Mouse (Mus musculus) heart, embryonic 11.5 days (tissue): ENCODE measurements around the gene Gm14085. TPM values are rescaled to one million over a fixed set of nuclear protein-coding genes. Genes with fewer than 3 reads are reported as not detected.
"Not testable (repeated sequence)": the region's sequence is repeated elsewhere in the genome, so short reads cannot be mapped to it uniquely, and the experiment has no call there.

Experiments
- ATAC-seq: fragments of 200-750 bp; cut with Nextera tagmentation; replicated peaks from 2 replicates; pipeline ENCODE4 v1.8.0; 2017; ENCODE audit warnings: moderate library complexity; ENCODE audit not compliant: insufficient number of reproducible peaks, low FRiP score, low TSS enrichment
- H3K27ac ChIP-seq: fragments of 300-500 bp; sonication (generic); 2 replicates; pipeline ENCODE4 v1.5.1; 2014; ENCODE audit warnings: mild to moderate bottlenecking, low read depth, low read length
- H3K27me3 ChIP-seq: fragments of 300-500 bp; sonication (generic); 2 replicates; pipeline ENCODE4 v1.6.1; 2014; ENCODE audit warnings: mild to moderate bottlenecking, low read length, mixed read lengths; ENCODE audit not compliant: control insufficient read depth, insufficient read depth
- H3K36me3 ChIP-seq: fragments of 300-500 bp; sonication (generic); 2 replicates; pipeline ENCODE4 v1.6.1; 2014; ENCODE audit warnings: mild to moderate bottlenecking, low read length, moderate library complexity, mixed read lengths; ENCODE audit not compliant: control insufficient read depth, insufficient read depth
- H3K4me1 ChIP-seq: fragments of 300-500 bp; sonication (generic); 2 replicates; pipeline ENCODE4 v1.6.1; 2014; ENCODE audit warnings: low read length; ENCODE audit not compliant: control insufficient read depth, insufficient read depth
- H3K4me2 ChIP-seq: fragments of 300-500 bp; sonication (generic); 2 replicates; pipeline ENCODE4 v1.6.1; 2014; ENCODE audit warnings: mild to moderate bottlenecking, moderate library complexity
- H3K4me3 ChIP-seq: fragments of 300-500 bp; sonication (generic); 2 replicates; pipeline ENCODE4 v1.5.1; 2014; ENCODE audit warnings: low read depth, low read length
- H3K9ac ChIP-seq: fragments of 300-500 bp; sonication (generic); 2 replicates; pipeline ENCODE4 v1.6.1; 2014; ENCODE audit warnings: mild to moderate bottlenecking, low read depth, low read length, moderate library complexity
- H3K9me3 ChIP-seq: fragments of 300-500 bp; sonication (generic); replicated peaks from 2 replicates; pipeline ENCODE4 v1.6.1; 2016; ENCODE audit warnings: low read length; ENCODE audit not compliant: control insufficient read depth
- WGBS: fragments of 180-500 bp; shearing (Covaris S2); extraction: QIAGEN DNeasy Blood & Tissue Kit; methylation state at CpG from one replicate; pipeline ENCODE4 v1.1.7; 2014; ENCODE audit not compliant: insufficient replicate concordance; 5-methylcytosine and 5-hydroxymethylcytosine counted together
- polyA plus RNA-seq: library from polyadenylated mRNA; unstranded; fragments of >200 nt; fragmentation: Nextera tagmentation; extraction: Ambion mirVana; gene quantifications from 2 replicates; pipeline ENCODE4 v1.2.1, GENCODE M21; 2014

The Gm14085 gene
- polyA plus RNA-seq, 1 experiment from 2014 or later, result not detected

DNA sequence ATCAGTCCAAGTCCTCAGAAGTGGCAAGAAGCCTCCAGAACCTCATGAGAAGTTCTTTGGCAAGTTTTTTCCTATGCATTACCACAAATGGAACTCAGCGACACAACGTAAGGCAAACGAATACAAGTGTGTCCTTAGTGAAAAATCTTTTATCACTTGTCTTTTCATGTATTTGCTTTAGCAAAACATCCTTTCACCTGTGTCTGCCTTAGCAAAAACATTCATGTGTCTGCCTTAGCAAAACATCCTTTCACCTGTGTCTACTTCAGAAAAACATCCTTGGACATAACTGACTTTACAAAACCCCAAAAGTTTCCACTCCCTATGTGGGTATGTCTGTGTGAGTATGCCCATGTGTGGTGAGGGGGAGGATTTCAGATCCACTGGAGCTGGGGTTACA lies 15.5 kb upstream of the Gm14085 start:
- H3K36me3 ChIP-seq, result no peaks in the 10 kb centered on the region
- H3K9me3 ChIP-seq, result no peaks in the 10 kb centered on the region

DNA sequence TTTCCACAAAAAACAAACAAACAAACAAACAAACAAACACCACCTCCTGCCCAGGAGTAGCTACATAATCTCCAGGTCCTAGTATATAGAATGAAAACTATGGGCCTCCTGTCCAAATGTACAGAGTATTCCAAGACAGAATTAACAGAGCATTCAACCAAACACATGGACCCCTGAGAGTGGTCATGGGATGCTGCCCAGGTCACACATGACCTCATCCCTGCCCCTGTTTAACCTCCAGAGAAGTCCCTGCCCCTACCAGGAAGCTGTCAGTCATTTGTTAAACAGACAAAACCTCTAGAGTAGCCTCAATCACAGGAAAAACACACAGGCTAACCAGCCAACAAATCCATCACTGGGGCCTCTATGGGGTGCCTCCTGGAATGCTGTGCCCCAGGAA lies 8.2 kb upstream of the Gm14085 start:
- no peak for ATAC-seq
- no peak overlapping the region for H3K9ac ChIP-seq
- no peaks in the 10 kb centered on the region for H3K4me1 ChIP-seq
- no peak overlapping the region for H3K27ac ChIP-seq
- no peak overlapping the region for H3K4me3 ChIP-seq
- no peak overlapping the region for H3K4me2 ChIP-seq
- no peaks in the 10 kb centered on the region for H3K36me3 ChIP-seq
- H3K27me3 ChIP-seq, result no peaks in the 10 kb centered on the region
- no peaks in the 10 kb centered on the region for H3K9me3 ChIP-seq

More for the DNA sequence above, 15.5 kb upstream of the Gm14085 start:
- no peak for ATAC-seq
- no peak overlapping the region for H3K27ac ChIP-seq
- H3K4me1 ChIP-seq, result peaks cover 5% of the 10 kb centered on the region; the same call in 1 of the 2 replicates
- H3K4me2 ChIP-seq, result no peak overlapping the region
- 86% methylated on average over 3 of the region's 3 CpGs for WGBS
- H3K4me3 ChIP-seq, result no peak overlapping the region
- H3K27me3 ChIP-seq, result no peaks in the 10 kb centered on the region
- H3K9ac ChIP-seq, result no peak overlapping the region

DNA sequence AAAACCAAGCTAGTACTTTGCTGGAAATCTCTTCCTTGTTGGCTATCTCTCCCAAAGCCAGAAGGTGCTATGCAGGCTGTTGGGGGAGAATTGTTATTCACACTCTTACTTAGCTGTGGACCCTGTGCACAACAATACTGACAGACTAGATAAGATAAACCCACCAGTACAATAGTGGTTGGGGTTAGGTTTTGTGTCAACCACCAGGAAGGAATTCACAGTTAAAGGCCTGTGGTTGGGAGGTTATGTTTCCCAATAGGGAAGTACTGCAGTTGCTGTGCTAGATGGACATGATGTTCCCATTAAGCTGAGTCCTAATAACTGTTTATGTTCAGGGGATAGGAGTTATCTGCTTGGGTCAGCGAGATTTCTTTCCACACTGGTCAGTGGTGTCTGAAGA lies 954 bp upstream of the Gm14085 start:
- not testable (repeated sequence) for H3K4me2 ChIP-seq, H3K27ac ChIP-seq, ATAC-seq, H3K4me3 ChIP-seq, H3K27me3 ChIP-seq, H3K4me1 ChIP-seq, H3K9ac ChIP-seq, H3K36me3 ChIP-seq, H3K9me3 ChIP-seq
- WGBS, result 50% methylated on average over 1 of the region's 1 CpGs

DNA sequence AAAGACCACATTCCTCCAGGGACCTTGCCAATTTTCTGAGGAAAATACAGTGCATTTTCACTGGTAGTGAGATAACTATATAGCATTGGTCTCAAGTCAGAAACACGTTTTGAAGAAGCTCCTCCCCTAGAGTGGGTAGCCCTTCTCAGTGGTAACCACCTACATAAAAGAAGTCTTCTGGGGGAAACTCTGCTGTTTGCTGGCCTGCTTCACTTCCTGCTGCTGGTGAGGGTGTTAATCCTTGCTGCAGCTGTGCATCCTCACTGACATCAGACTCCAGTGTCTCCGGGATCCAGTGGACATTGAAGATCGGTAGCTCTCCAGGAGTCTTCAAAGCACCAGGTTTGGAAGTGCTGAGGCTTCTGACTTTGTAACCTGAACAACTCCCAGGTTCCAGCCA lies 913 bp downstream of the Gm14085 start:
- not testable (repeated sequence) for H3K36me3 ChIP-seq, H3K9me3 ChIP-seq, ATAC-seq, H3K27ac ChIP-seq, H3K4me3 ChIP-seq, H3K4me2 ChIP-seq, H3K4me1 ChIP-seq, H3K9ac ChIP-seq, H3K27me3 ChIP-seq
- 36% methylated on average over 1 of the region's 3 CpGs for WGBS

DNA sequence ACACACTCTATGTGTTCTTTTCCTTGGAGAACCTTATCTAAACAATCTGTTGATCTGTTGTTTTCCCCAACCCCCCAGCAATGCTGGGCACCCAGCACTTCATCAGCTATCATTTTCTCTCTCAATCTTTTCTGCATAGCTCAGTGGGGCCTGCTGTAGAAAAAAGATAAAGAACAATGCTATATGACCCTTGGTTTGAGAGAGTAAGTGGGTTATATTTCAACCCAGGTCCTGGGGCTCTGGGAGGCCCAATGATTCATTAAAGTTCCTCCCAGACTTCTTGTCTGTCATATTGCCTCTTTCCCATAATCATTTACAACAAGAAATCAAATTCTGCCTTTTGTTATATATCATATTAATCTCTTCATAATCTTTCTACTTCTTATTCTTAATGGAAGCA lies 1.4 kb downstream of the Gm14085 start:
- H3K9me3 ChIP-seq, H3K27me3 ChIP-seq, H3K4me1 ChIP-seq, H3K9ac ChIP-seq, H3K36me3 ChIP-seq, H3K27ac ChIP-seq, H3K4me2 ChIP-seq, H3K4me3 ChIP-seq, ATAC-seq: not testable (repeated sequence)

DNA sequence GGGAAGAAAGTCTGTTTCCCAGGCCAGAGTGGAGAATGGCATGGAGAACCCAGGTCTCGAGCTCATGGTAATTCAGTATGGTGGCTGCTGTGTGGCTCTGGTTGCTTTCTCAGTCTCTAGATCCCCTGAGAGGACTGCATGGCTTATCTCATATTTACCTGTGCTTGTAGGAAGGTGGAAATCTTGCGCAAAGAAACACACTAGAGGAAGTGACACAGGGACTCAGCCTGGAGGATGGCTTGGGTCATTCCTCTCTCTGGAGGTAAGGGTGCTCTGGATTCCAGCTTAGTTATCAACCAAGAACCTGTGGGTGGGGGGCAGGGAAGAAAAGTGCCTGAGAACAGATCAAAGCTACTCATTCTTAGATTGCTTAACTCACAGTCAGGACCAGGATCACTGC lies 1.9 kb downstream of the Gm14085 start:
- H3K9me3 ChIP-seq, result no peaks in the 10 kb centered on the region
- ATAC-seq, result no peak
- no peaks in the 10 kb centered on the region for H3K36me3 ChIP-seq
- 82% methylated on average over 2 of the region's 2 CpGs for WGBS
- H3K4me1 ChIP-seq, result no peaks in the 10 kb centered on the region
- no peak overlapping the region for H3K27ac ChIP-seq
- no peaks in the 10 kb centered on the region for H3K27me3 ChIP-seq
- H3K4me3 ChIP-seq, result no peak overlapping the region
- H3K9ac ChIP-seq, result no peak overlapping the region
- no peak overlapping the region for H3K4me2 ChIP-seq

DNA sequence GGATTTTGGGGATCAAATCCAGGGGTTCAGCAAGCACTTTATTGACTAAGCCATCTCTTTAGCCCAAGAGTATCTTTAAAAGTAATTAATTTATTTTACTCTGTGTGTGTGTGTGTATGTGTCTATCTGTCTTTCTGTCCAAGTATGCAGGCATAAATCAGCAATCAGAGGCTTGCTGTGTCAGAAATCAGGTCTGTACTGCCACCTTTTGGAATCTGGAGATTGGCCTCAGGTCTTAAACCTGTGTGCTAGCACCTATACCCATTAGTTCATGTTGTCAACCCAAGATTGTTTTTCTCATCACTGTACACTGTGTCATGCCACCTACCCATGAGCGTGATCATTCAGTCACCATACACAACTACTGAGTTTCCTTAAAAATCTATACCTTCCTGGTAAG lies 45.0 kb downstream of the Gm14085 start:
- H3K4me3 ChIP-seq, H3K27ac ChIP-seq, H3K36me3 ChIP-seq, H3K4me1 ChIP-seq, H3K4me2 ChIP-seq, H3K9me3 ChIP-seq, ATAC-seq, H3K9ac ChIP-seq, H3K27me3 ChIP-seq: not testable (repeated sequence)
- 88% methylated on average over 1 of the region's 1 CpGs for WGBS

DNA sequence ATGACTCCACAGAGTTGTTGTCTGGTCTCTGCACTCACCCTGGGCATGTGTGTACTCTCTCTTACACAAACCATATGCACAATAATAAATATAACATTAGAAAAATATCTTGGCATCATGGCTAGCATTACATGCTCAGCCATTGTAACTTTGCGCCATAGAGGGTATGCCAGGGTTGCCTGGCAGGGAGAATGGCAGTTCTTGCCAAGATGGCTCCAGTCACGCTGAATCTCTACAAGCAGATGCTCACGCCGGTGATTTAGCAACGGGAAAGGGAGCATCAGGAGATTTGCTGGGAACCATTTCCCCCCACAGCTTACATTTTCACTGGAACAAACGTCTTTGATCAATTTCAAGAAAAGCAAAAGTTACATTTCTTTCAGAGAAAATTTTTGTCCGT lies 46.5 kb downstream of the Gm14085 start:
- no peaks in the 10 kb centered on the region for H3K27me3 ChIP-seq
- H3K4me1 ChIP-seq, result no peaks in the 10 kb centered on the region

DNA sequence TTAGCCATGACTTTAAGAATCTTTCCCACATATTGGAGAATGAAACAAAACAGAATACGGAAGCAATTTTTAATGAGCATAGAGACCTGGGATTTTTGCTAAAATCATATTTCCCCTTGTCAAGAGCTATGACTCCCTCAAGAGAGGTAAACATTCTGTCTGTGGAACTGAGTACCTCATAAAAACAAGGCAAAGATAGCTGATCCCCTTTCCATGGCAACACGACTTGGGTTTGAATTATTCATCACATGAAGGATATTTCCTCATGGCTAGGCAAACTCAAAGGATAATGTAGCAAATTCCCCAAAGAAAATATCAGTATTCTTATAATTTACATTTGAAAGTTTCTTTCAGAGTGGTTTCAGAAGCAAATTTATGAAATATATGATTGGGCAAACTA lies 47.0 kb downstream of the Gm14085 start:
- Histone ChIP-seq H3K36me3 (no peaks in the 10 kb centered on the region), H3K9ac (no peak overlapping the region), H3K27ac (no peak overlapping the region), H3K27me3 (no peaks in the 10 kb centered on the region), H3K4me1 (no peaks in the 10 kb centered on the region), H3K9me3 (no peaks in the 10 kb centered on the region), H3K4me2 (no peak overlapping the region), H3K4me3 (no peak overlapping the region)
- 75% methylated on average over 2 of the region's 2 CpGs for WGBS
- no peak for ATAC-seq

More for the DNA sequence above, 46.5 kb downstream of the Gm14085 start:
- no peak overlapping the region for H3K9ac ChIP-seq
- H3K9me3 ChIP-seq, result no peaks in the 10 kb centered on the region
- no peak overlapping the region for H3K4me3 ChIP-seq
- no peak overlapping the region for H3K27ac ChIP-seq
- no peak for ATAC-seq
- no peaks in the 10 kb centered on the region for H3K36me3 ChIP-seq
- 81% methylated on average over 7 of the region's 7 CpGs for WGBS
- no peak overlapping the region for H3K4me2 ChIP-seq
